Mouse (Mus musculus) liver, embryonic 11.5 days (tissue): Measurements from ENCODE around the gene Ccp110. TPM values are rescaled to one million over a fixed set of nuclear protein-coding genes. Genes with fewer than 3 reads are reported as not detected.
A peak's percentile ranks its signal among the peaks of the same experiment; 100 is the strongest.

Experiments used
- ATAC-seq: fragments of 200-750 bp; cut with Nextera tagmentation; replicated peaks from 2 replicates; pipeline ENCODE4 v1.8.0; 2017; ENCODE audit warnings: moderate number of reproducible peaks, mild to moderate bottlenecking, moderate TSS enrichment, moderate library complexity; ENCODE audit not compliant: low FRiP score
- DNase-seq: peaks from one replicate; pipeline ENCODE4 v3.0.0-alpha.2; 2017; ENCODE audit warnings: low spot score
- H3K27ac ChIP-seq: fragments of 300-500 bp; sonication (generic); 2 replicates; pipeline ENCODE4 v1.5.1; 2014; ENCODE audit warnings: mild to moderate bottlenecking, low read depth, low read length, control low read depth
- H3K27me3 ChIP-seq: fragments of 300-500 bp; sonication (generic); replicated peaks from 2 replicates; pipeline ENCODE4 v1.6.1; 2014; ENCODE audit warnings: low read length, mixed read lengths; ENCODE audit not compliant: control insufficient read depth, insufficient read depth
- H3K36me3 ChIP-seq: fragments of 300-500 bp; sonication (generic); 2 replicates; pipeline ENCODE4 v1.6.1; 2014; ENCODE audit warnings: mild to moderate bottlenecking, low read length, moderate library complexity, mixed read lengths; ENCODE audit not compliant: control insufficient read depth, insufficient read depth
- H3K4me1 ChIP-seq: fragments of 300-500 bp; sonication (generic); replicated peaks from 2 replicates; pipeline ENCODE4 v1.6.1; 2014; ENCODE audit warnings: low read length, mixed read lengths; ENCODE audit not compliant: control insufficient read depth, insufficient read depth
- H3K4me2 ChIP-seq: fragments of 300-500 bp; sonication (generic); 2 replicates; pipeline ENCODE4 v1.6.1; 2014; ENCODE audit warnings: mild to moderate bottlenecking, control low read depth, moderate library complexity
- H3K4me3 ChIP-seq: fragments of 300-500 bp; sonication (generic); 2 replicates; pipeline ENCODE4 v1.5.1; 2014; ENCODE audit warnings: low read depth, low read length, control low read depth
- H3K9ac ChIP-seq: fragments of 300-500 bp; sonication (generic); 2 replicates; pipeline ENCODE4 v1.6.1; 2014; ENCODE audit warnings: low read depth, low read length, control low read depth
- H3K9me3 ChIP-seq: fragments of 300-500 bp; sonication (generic); 2 replicates; pipeline ENCODE4 v1.6.1; 2016; ENCODE audit warnings: low read length, inconsistent platforms, mixed read lengths; ENCODE audit not compliant: control insufficient read depth
- WGBS: fragments of 180-500 bp; shearing (Covaris S2); extraction: QIAGEN DNeasy Blood & Tissue Kit; methylation state at CpG from one replicate; pipeline ENCODE4 v1.1.7; 2014; 5-methylcytosine and 5-hydroxymethylcytosine counted together
- polyA plus RNA-seq: library from polyadenylated mRNA; unstranded; fragments of >200 nt; fragmentation: Nextera tagmentation; extraction: Ambion mirVana; gene quantifications from 2 replicates; pipeline ENCODE4 v1.2.1, GENCODE M21; 2014

The Ccp110 gene
- polyA plus RNA-seq, 1 experiment from 2014 or later, result 7.9 TPM

- Histone ChIP-seq H3K27ac (peak overlapping the region; percentile 34), H3K4me3 (no peak overlapping the region), H3K27me3 (no peaks in the 10 kb centered on the region), H3K36me3 (peaks cover 15% of the 10 kb centered on the region), H3K4me2 (no peak overlapping the region), H3K9me3 (no peaks in the 10 kb centered on the region), H3K9ac (no peak overlapping the region), H3K4me1 (peaks cover 19% of the 10 kb centered on the region)
- 76% methylated on average over 7 of the region's 7 CpGs for WGBS
- no peak for ATAC-seq
- no peak for DNase-seq
These were observed 43.4 kb downstream of the Ccp110 start for GRCm38 (mm10) chr7:118755756-118756155.

GRCm38 (mm10) chr7:118756490-118757265 is 44.3 kb downstream of the Ccp110 start:
- Histone ChIP-seq H3K9ac (no peak overlapping the region), H3K27ac (peak overlapping the region; percentile 79), H3K9me3 (no peaks in the 10 kb centered on the region), H3K4me3 (no peak overlapping the region), H3K36me3 (peaks cover 22% of the 10 kb centered on the region), H3K4me1 (peaks cover 16% of the 10 kb centered on the region), H3K4me2 (peak overlapping the region; percentile 14; the same call in 1 of the 2 replicates), H3K27me3 (no peaks in the 10 kb centered on the region)
- ATAC-seq, result peak; percentile 82
- no peak for DNase-seq
- WGBS, result 86% methylated on average over 24 of the region's 24 CpGs

GRCm38 (mm10) chr7:118758369-118758768 is 46.0 kb downstream of the Ccp110 start:
- no peaks in the 10 kb centered on the region for H3K27me3 ChIP-seq
- 85% methylated on average over 4 of the region's 4 CpGs for WGBS
- no peaks in the 10 kb centered on the region for H3K9me3 ChIP-seq
- no peak overlapping the region for H3K4me2 ChIP-seq
- DNase-seq, result no peak
- peaks cover 16% of the 10 kb centered on the region for H3K4me1 ChIP-seq
- H3K27ac ChIP-seq, result no peak overlapping the region
- H3K36me3 ChIP-seq, result peaks cover 23% of the 10 kb centered on the region
- ATAC-seq, result no peak
- no peak overlapping the region for H3K9ac ChIP-seq
- H3K4me3 ChIP-seq, result no peak overlapping the region

GRCm38 (mm10) chr7:118759372-118759771 is 47.0 kb downstream of the Ccp110 start:
- Histone ChIP-seq H3K9ac (no peak overlapping the region), H3K4me1 (peaks cover 16% of the 10 kb centered on the region), H3K4me2 (no peak overlapping the region), H3K27ac (no peak overlapping the region), H3K4me3 (no peak overlapping the region), H3K36me3 (peaks cover 20% of the 10 kb centered on the region), H3K27me3 (no peaks in the 10 kb centered on the region), H3K9me3 (no peaks in the 10 kb centered on the region)
- DNase-seq (no peak), ATAC-seq (no peak)
- 59% methylated on average over 5 of the region's 5 CpGs for WGBS

- DNase-seq (no peak), ATAC-seq (no peak)
- Histone ChIP-seq H3K4me1 (0 out of 2 replicates have a peak, but pooled peaks cover 4% of the 10 kb centered on the region), H3K4me3 (no peak overlapping the region), H3K9ac (no peak overlapping the region), H3K4me2 (no peak overlapping the region), H3K36me3 (peaks cover 16% of the 10 kb centered on the region; the same call in 1 of the 2 replicates), H3K9me3 (no peaks in the 10 kb centered on the region), H3K27ac (no peak overlapping the region), H3K27me3 (no peaks in the 10 kb centered on the region)
- 91% methylated on average over 11 of the region's 11 CpGs for WGBS
These were observed 51.6 kb downstream of the Ccp110 start for GRCm38 (mm10) chr7:118763939-118764338.

- ATAC-seq, result no peak
These were observed 52.4 kb downstream of the Ccp110 start for GRCm38 (mm10) chr7:118764725-118765124.

GRCm38 (mm10) chr7:118765604-118766003 is 53.3 kb downstream of the Ccp110 start:
- Histone ChIP-seq H3K4me2 (no peak overlapping the region), H3K9me3 (no peaks in the 10 kb centered on the region), H3K36me3 (peaks cover 14% of the 10 kb centered on the region; the same call in 1 of the 2 replicates), H3K27me3 (no peaks in the 10 kb centered on the region), H3K4me3 (no peak overlapping the region), H3K9ac (no peak overlapping the region), H3K27ac (no peak overlapping the region), H3K4me1 (no peaks in the 10 kb centered on the region)
- 67% methylated on average over 8 of the region's 8 CpGs for WGBS
- DNase-seq (no peak), ATAC-seq (no peak)

More at GRCm38 (mm10) chr7:118764725-118765124, 52.4 kb downstream of the Ccp110 start:
- Histone ChIP-seq H3K9me3 (no peaks in the 10 kb centered on the region), H3K4me2 (no peak overlapping the region), H3K9ac (no peak overlapping the region), H3K27ac (no peak overlapping the region), H3K36me3 (peaks cover 16% of the 10 kb centered on the region; the same call in 1 of the 2 replicates), H3K4me1 (no peaks in the 10 kb centered on the region), H3K4me3 (no peak overlapping the region), H3K27me3 (no peaks in the 10 kb centered on the region)
- no peak for DNase-seq
- WGBS, result 86% methylated on average over 14 of the region's 14 CpGs

- Histone ChIP-seq H3K9me3 (no peaks in the 10 kb centered on the region), H3K4me3 (no peak overlapping the region), H3K36me3 (peaks cover 9% of the 10 kb centered on the region; the same call in 1 of the 2 replicates), H3K9ac (no peak overlapping the region), H3K4me2 (no peak overlapping the region), H3K27me3 (no peaks in the 10 kb centered on the region), H3K4me1 (no peaks in the 10 kb centered on the region), H3K27ac (no peak overlapping the region)
- WGBS, result 64% methylated on average over 18 of the region's 18 CpGs
- DNase-seq, result peak; percentile 46
- ATAC-seq, result no peak
These were observed 53.9 kb downstream of the Ccp110 start for GRCm38 (mm10) chr7:118766119-118766833.
